Mouse (Mus musculus) embryonic facial prominence, embryonic 12.5 days (tissue): ENCODE measurements around the gene Pllp. TPM values are rescaled to one million over a fixed set of nuclear protein-coding genes. Genes with fewer than 3 reads are reported as not detected.

Experiments
- ATAC-seq: fragments of 200-750 bp; cut with Nextera tagmentation; 2 replicates; pipeline ENCODE4 v1.8.0; 2017; ENCODE audit not compliant: insufficient number of reproducible peaks, insufficient read depth, low FRiP score, low TSS enrichment
- H3K27ac ChIP-seq: fragments of 300-500 bp; sonication (generic); 2 replicates; pipeline ENCODE4 v1.5.1; 2016; ENCODE audit warnings: mild to moderate bottlenecking
- H3K27me3 ChIP-seq: fragments of 300-500 bp; sonication (generic); 2 replicates; pipeline ENCODE4 v1.6.1; 2016; ENCODE audit warnings: mild to moderate bottlenecking, moderate library complexity
- H3K36me3 ChIP-seq: fragments of 300-500 bp; sonication (generic); 2 replicates; pipeline ENCODE4 v1.6.1; 2016; ENCODE audit warnings: mild to moderate bottlenecking
- H3K4me1 ChIP-seq: fragments of 300-500 bp; sonication (generic); 2 replicates; pipeline ENCODE4 v1.6.1; 2016
- H3K4me2 ChIP-seq: fragments of 300-500 bp; sonication (generic); replicated peaks from 2 replicates; pipeline ENCODE4 v1.6.1; 2016; ENCODE audit warnings: mild to moderate bottlenecking, moderate library complexity
- H3K4me3 ChIP-seq: fragments of 300-500 bp; sonication (generic); 2 replicates; pipeline ENCODE4 v1.5.1; 2016; ENCODE audit warnings: mild to moderate bottlenecking
- H3K9ac ChIP-seq: fragments of 300-500 bp; sonication (generic); 2 replicates; pipeline ENCODE4 v1.6.1; 2016; ENCODE audit warnings: mild to moderate bottlenecking, moderate library complexity
- H3K9me3 ChIP-seq: fragments of 300-500 bp; sonication (generic); 2 replicates; pipeline ENCODE4 v1.6.1; 2016; ENCODE audit warnings: mild to moderate bottlenecking, moderate library complexity
- WGBS: fragments of 180-500 bp; shearing (Covaris S2); methylation state at CpG from one replicate; pipeline ENCODE4 v1.1.7; 2016; 5-methylcytosine and 5-hydroxymethylcytosine counted together
- polyA plus RNA-seq: library from polyadenylated mRNA; unstranded; fragments of >200 nt; fragmentation: Nextera tagmentation; extraction: Ambion mirVana; gene quantifications from 2 replicates; pipeline ENCODE4 v1.2.1, GENCODE M21; 2016

Gene Pllp
- polyA plus RNA-seq, 1 experiment from 2014 or later = 2.3 TPM

DNA sequence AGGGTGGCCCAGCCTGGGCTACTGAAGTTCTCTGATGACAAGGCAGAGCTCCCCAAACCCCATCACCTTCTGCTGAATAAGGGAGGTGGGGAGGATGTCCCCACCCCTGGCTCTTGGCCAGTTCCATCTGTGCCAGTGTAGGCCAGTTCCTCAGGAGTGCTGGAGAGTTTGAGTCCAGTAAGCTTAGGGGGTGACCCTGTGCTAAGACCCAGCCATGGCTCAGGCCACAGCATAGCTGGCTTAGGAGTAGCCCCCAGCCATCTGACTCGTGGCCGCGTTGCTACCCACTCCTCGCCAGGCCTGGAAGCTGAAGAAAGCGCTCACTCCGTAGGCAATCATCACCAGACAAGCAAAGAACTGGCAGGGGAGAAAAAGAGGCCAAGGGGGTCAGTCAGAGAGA, 20.2 kb downstream of the Pllp start:
- H3K4me2 ChIP-seq = no peak overlapping the region
- no peak for ATAC-seq
- no peaks in the 10 kb centered on the region for H3K27me3 ChIP-seq
- H3K27ac ChIP-seq = no peak overlapping the region
- H3K4me3 ChIP-seq = no peak overlapping the region
- peaks cover 41% of the 10 kb centered on the region for H3K36me3 ChIP-seq
- H3K9me3 ChIP-seq = no peaks in the 10 kb centered on the region
- WGBS = 84% methylated on average over 6 of the region's 6 CpGs
- H3K9ac ChIP-seq = no peak overlapping the region
- H3K4me1 ChIP-seq = no peaks in the 10 kb centered on the region

DNA sequence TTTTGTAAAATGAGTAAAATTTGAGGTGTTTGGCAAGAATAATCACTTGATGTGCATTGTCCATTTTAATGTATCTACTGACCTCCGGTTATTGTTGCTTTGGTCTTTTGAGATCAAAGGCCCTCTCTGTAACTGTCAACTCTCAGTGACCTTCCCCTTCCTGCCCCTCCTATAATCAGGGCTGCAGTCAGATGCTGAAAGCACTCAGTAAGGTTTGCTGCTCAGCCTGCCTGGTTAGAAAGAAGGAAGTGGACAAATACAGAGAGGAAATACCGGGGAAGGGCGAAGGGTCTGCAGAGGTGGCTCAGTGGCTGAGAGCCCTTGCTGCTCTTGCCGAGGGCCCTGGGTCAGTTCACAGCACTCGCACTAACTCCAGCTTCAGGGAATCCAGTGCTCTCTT, 21.7 kb downstream of the Pllp start:
- Histone ChIP-seq H3K27me3 (no peaks in the 10 kb centered on the region), H3K9ac (no peak overlapping the region), H3K36me3 (peaks cover 53% of the 10 kb centered on the region), H3K4me3 (no peak overlapping the region), H3K4me2 (no peak overlapping the region), H3K27ac (no peak overlapping the region), H3K9me3 (no peaks in the 10 kb centered on the region), H3K4me1 (no peaks in the 10 kb centered on the region)
- WGBS = 80% methylated on average over 5 of the region's 5 CpGs
- ATAC-seq = no peak

DNA sequence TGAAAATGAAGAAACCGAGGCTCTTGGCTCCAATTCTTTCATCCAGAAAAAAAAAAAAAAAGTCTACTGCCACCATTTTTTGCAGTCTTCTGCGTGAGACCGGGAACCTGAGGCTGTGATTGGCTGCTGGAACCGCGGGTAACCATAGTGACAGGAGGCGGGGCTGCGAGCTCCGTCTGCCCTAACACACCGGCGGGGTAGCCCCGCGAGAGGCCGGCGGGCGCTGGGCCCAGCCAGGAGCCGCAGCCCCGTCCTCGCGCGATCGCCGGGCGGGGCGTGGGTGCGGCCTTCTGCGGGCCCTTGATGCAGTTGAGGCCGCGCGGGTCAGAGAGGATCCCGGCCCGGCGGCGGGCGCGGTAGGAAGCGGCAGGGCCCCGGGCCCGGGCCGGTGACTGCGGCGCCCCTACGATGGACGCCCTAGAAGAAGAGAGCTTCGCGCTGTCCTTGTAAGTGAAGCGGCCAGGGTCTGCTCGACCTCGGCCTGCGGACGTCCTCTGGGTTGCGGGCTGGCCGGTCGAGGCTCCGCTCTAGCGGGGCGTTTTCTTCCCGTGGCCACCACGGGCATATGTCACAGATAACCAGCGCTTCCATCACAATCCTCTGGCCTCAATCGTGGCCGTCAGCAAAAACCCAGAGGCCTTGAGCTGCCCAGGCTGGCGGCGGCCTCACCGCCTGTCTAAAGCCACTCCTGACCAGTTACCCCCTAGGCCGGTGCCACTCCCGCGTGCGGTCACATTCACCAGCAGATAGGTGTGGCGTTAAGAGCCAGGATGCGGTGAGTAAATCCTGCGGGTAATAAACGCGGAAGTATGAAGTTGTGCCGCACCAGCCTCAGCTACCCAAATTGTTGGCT, 29.4 kb downstream of the Pllp start, which contains the start of gene Arl2bp:
Gene Arl2bp (plus strand): TSS at position 145 of the 853 bp plus-strand sequence.
- Histone ChIP-seq H3K4me1 (peaks cover 17% of the 10 kb centered on the region), H3K36me3 (peaks cover 27% of the 10 kb centered on the region), H3K27ac (peak within 1 kb of the TSS; percentile 81), H3K27me3 (no peaks in the 10 kb centered on the region), H3K4me2 (peak within 1 kb of the TSS; percentile 61), H3K9me3 (no peaks in the 10 kb centered on the region), H3K4me3 (peak within 1 kb of the TSS; percentile 78), H3K9ac (peak within 1 kb of the TSS; percentile 91)
- under 1% methylated on average over 74 of the region's 74 CpGs for WGBS
- ATAC-seq = peak; percentile 97

DNA sequence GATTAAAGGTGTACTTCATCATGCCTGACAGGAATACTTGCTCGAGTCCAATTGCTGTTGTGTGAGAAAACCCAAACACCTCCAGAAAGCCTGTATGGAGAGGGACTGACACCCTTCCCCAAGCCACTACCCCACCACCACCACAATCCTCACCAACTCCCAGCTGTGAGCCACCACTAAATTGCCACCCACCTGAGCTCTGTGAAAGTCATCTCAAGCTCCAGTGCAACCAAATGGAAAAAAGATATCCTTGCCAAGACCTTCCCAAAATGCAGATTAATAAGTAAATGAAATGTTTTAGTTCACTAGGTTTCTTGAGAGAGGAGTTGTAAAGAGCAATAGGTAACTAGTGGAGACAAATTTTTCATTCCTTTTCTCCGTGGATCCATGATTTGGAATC, 31.4 kb downstream of the Pllp start:
- H3K36me3 ChIP-seq = peaks cover 12% of the 10 kb centered on the region

DNA sequence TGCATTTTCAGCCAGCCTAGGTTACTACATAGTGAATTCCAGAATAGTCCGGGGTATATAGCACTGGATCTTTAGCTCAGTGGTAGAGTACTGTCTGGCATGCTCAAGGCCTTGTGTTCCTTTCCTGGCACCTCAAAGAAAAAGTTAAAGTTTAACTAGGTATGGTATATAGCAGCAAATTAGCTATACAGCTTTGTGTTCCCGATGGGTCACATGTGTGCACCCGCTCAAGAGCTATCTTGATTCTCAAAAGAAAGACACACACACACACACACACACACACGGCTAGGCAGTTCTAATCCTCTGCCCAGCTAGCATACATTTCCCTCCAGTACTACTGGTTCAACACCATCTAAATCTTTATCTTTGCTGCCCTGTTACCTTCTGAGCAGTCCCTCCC, 35.7 kb downstream of the Pllp start:
- H3K9me3 ChIP-seq = no peaks in the 10 kb centered on the region
- H3K27me3 ChIP-seq = no peaks in the 10 kb centered on the region
- no peak for ATAC-seq
- H3K4me1 ChIP-seq = no peaks in the 10 kb centered on the region
- no peak overlapping the region for H3K4me3 ChIP-seq
- H3K4me2 ChIP-seq = no peak overlapping the region
- H3K9ac ChIP-seq = no peak overlapping the region
- 93% methylated on average over 4 of the region's 4 CpGs for WGBS
- H3K27ac ChIP-seq = no peak overlapping the region
- peaks cover 24% of the 10 kb centered on the region for H3K36me3 ChIP-seq

More for the DNA sequence above, 31.4 kb downstream of the Pllp start:
- no peak for ATAC-seq
- Histone ChIP-seq H3K27me3 (no peaks in the 10 kb centered on the region), H3K9me3 (no peaks in the 10 kb centered on the region), H3K4me3 (no peak overlapping the region), H3K4me1 (peaks cover 17% of the 10 kb centered on the region), H3K4me2 (no peak overlapping the region), H3K9ac (no peak overlapping the region), H3K27ac (no peak overlapping the region)
- 83% methylated on average over 2 of the region's 2 CpGs for WGBS

DNA sequence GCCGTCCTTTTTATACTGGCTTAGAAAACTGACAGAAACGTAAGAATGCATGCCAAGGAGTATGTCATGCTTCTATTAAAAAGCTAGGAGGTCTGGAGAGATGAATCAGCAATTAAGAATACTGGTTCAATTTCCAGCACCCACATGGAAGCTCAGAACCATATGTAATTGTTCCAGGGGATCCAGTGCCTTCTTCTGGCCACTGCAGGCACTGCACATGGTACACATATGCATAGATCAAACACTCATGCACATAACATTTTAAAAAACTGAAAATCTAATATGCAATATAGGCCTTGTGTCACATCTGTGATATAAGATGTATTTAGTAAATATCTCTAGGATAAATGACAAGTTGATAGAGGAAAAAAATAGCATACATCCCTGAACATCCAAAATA, 38.0 kb downstream of the Pllp start:
- 79% methylated on average over 2 of the region's 2 CpGs for WGBS

DNA sequence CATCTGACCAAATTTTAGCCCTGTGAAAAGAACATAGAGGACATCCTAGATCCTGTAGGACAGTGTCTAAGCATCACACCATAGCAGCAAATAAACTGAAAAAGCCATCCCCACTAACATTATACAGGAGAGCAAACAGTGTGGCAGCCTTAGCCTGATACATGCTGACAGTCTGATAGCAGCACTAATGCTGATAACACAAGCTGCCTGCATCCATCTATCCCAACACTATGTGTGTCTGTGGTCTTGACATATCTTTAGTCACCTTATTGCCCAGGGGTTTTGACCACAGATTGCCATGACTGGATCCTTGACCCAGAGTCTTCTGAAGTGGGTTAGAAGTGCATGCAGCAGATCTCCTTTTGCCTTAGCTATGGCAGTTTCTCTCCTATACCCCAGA, 41.1 kb downstream of the Pllp start:
- Histone ChIP-seq H3K9me3 (no peaks in the 10 kb centered on the region), H3K9ac (no peak overlapping the region), H3K4me1 (no peaks in the 10 kb centered on the region), H3K27ac (no peak overlapping the region), H3K27me3 (no peaks in the 10 kb centered on the region), H3K36me3 (peaks cover 54% of the 10 kb centered on the region), H3K4me3 (no peak overlapping the region), H3K4me2 (no peak overlapping the region)
- ATAC-seq = no peak

More for the DNA sequence above, 38.0 kb downstream of the Pllp start:
- no peak overlapping the region for H3K27ac ChIP-seq
- no peak overlapping the region for H3K9ac ChIP-seq
- H3K4me2 ChIP-seq = no peak overlapping the region
- H3K4me1 ChIP-seq = no peaks in the 10 kb centered on the region
- H3K9me3 ChIP-seq = no peaks in the 10 kb centered on the region
- H3K27me3 ChIP-seq = no peaks in the 10 kb centered on the region
- ATAC-seq = no peak
- H3K36me3 ChIP-seq = peaks cover 38% of the 10 kb centered on the region
- no peak overlapping the region for H3K4me3 ChIP-seq

DNA sequence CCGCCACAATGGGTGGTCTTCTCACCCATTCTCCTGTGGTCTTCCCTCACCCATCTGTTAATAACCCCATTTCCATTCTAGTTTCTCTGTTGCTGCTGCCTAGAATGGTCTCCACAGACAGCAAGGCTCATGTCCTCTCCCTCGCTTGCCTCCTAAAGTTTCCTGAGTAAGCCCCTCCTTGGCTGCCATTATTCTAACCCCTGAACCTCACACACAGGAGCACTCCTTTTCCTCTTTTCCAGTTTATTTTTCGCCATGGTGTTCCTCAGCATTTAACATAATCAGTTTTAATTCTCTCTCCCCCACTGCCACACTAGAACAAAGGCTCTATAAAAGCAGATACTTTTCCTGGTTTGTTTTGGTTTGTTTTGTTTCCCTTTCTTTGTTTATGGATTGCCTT, 43.1 kb downstream of the Pllp start:
- WGBS = 91% methylated on average over 3 of the region's 3 CpGs
- Histone ChIP-seq H3K4me2 (no peak overlapping the region), H3K4me3 (no peak overlapping the region), H3K27ac (no peak overlapping the region), H3K4me1 (no peaks in the 10 kb centered on the region), H3K9ac (no peak overlapping the region), H3K27me3 (no peaks in the 10 kb centered on the region), H3K36me3 (peaks cover 53% of the 10 kb centered on the region), H3K9me3 (no peaks in the 10 kb centered on the region)
- no peak for ATAC-seq

DNA sequence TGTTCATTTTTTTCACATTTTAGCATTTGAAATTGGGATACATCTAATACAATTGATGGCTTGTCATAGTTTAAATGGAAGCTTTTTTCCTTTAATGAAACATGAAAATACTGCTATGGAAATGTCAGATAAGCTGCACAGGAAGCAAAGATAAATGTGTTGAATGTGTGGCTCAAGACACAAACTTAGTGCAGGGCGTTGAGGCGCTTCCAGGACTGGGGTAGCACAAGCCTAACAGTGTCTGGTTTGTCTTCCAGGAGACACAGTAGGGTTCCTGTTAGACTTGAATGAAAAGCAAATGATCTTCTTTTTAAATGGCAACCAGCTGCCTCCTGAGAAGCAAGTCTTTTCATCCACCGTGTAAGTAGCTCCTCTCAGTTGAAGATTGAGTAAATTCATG, 46.6 kb downstream of the Pllp start:
- WGBS = 39% methylated on average over 3 of the region's 3 CpGs

DNA sequence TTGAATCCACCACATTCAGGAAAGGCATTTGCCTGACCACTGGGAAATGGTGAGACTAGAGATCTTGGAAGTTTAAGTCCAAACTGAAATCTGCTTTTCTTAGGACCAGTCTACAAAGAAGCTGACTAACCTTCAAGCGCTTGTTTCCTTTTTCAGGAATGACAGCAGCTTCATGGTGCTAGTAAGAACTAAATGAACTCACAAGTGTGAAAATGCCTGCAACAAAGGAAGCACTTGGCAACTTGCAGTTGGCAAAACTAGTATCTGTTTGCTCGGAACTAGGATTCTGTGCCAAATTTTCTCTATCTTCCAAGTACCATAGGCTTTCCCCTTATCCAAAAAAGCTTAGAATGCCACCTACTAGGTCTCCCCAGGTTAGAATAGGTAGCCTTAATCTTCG, 49.9 kb downstream of the Pllp start:
- no peak for ATAC-seq
- WGBS = 92% methylated on average over 3 of the region's 3 CpGs
- H3K27ac ChIP-seq = no peak overlapping the region

More for the DNA sequence above, 46.6 kb downstream of the Pllp start:
- peaks cover 57% of the 10 kb centered on the region for H3K36me3 ChIP-seq
- no peak overlapping the region for H3K9ac ChIP-seq
- H3K27me3 ChIP-seq = no peaks in the 10 kb centered on the region
- ATAC-seq = no peak
- H3K27ac ChIP-seq = no peak overlapping the region
- H3K4me2 ChIP-seq = no peak overlapping the region
- H3K4me1 ChIP-seq = no peaks in the 10 kb centered on the region
- no peaks in the 10 kb centered on the region for H3K9me3 ChIP-seq
- no peak overlapping the region for H3K4me3 ChIP-seq

DNA sequence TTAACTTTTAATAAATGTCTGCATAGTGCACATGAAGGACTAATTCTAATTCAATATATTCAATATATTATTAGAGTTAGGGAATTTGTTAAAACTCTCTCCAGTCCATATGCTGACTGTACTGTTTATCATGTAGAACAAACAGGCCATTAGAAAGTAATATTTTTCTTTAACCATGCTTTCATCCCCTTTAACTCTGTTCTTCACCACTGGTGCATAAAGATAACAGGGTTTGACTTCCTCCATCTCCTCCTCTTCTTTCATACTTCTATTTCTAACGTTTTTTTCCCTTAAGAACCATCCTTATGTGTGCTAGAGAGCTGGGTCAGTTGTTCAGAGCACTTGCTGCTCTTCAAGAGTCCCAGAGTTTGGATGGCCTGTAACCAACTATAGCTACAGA, 50.9 kb downstream of the Pllp start:
- no peak overlapping the region for H3K27ac ChIP-seq
- WGBS = 35% methylated on average over 1 of the region's 1 CpGs
- no peak for ATAC-seq
- H3K4me2 ChIP-seq = no peak overlapping the region
- H3K36me3 ChIP-seq = peaks cover 54% of the 10 kb centered on the region
- no peak overlapping the region for H3K9ac ChIP-seq
- H3K9me3 ChIP-seq = no peaks in the 10 kb centered on the region
- H3K4me1 ChIP-seq = no peaks in the 10 kb centered on the region
- H3K4me3 ChIP-seq = no peak overlapping the region
- H3K27me3 ChIP-seq = no peaks in the 10 kb centered on the region

More for the DNA sequence above, 49.9 kb downstream of the Pllp start:
- Histone ChIP-seq H3K27me3 (no peaks in the 10 kb centered on the region), H3K4me2 (no peak overlapping the region), H3K9ac (no peak overlapping the region), H3K4me1 (no peaks in the 10 kb centered on the region), H3K36me3 (peaks cover 44% of the 10 kb centered on the region), H3K9me3 (no peaks in the 10 kb centered on the region), H3K4me3 (no peak overlapping the region)

DNA sequence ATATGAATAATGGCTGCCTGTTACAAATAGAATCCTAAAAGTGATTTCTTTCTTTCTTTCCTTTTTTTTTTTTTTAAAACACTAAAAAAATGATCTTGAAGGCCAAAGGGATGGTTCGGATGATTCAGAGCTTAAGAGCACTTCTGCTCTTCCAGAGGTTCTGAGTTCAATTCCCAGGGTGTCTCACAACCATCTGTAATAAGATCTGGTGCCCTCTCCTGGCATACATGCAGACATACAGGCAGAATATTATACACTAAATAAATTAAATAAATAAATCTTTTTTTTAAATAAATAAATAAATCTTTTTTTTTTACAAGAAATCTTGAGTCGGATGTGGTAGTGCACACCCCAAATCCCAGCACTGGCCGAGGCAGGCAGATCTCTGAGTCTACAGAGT, 54.1 kb downstream of the Pllp start:
- H3K4me1 ChIP-seq = no peaks in the 10 kb centered on the region
- WGBS = 93% methylated on average over 3 of the region's 3 CpGs
- no peak overlapping the region for H3K9ac ChIP-seq
- no peak for ATAC-seq
- H3K27me3 ChIP-seq = no peaks in the 10 kb centered on the region
- H3K36me3 ChIP-seq = peaks cover 70% of the 10 kb centered on the region
- no peaks in the 10 kb centered on the region for H3K9me3 ChIP-seq
- H3K4me2 ChIP-seq = no peak overlapping the region
- H3K27ac ChIP-seq = no peak overlapping the region
- H3K4me3 ChIP-seq = no peak overlapping the region
